Mouse (Mus musculus): Measurements from ENCODE around the gene Tcea3. TPM values are rescaled to one million over a fixed set of nuclear protein-coding genes. Genes with fewer than 3 reads are reported as not detected.

Gene Tcea3
- polyA plus RNA-seq (2014; fragmentation: Illumina TruSeq; extraction: RNeasy Lipid Tissue Mini Kit (QIAGEN cat#74804); ENCODE audit: low read depth, low replicate concordance), result 32.7 TPM

DNA sequence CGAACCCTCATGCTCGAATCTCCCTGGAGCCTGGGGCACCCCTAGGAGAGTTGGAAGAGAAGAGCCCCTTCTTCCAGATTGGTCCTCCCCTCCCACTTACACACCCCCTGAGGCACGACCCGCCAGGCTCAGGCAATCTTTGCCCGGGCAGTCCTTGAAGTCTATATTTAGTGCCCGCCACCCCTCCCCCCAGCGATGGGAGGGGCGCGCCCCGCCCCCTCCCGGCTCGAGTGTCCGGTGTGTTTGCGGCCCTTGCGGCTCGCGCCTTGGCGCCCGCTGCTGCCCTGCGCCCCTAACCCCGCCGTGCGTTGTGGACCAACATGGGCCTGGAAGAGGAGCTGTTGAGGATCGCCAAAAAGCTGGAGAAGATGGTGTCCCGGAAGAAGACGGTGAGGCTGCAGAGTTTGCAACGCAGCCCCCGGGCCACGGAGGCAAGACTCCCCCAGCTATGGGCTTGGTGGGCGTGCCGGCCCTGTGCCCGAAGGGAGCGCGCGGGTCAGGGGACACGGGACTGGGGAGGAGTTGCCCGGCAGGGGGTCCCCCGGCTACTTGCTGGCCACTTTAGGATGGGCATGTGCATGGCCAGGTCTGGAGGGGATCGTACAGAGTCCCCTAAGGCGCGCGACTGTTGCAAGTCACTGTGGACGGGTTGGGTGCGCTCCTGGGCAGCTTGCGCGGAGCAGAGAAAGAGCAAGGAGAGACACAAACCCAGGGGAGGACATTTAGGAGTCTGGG is at the start of gene Tcea3:
Gene Tcea3 (plus strand): TSS at position 1 of the 735 bp plus-strand sequence.

DNA sequence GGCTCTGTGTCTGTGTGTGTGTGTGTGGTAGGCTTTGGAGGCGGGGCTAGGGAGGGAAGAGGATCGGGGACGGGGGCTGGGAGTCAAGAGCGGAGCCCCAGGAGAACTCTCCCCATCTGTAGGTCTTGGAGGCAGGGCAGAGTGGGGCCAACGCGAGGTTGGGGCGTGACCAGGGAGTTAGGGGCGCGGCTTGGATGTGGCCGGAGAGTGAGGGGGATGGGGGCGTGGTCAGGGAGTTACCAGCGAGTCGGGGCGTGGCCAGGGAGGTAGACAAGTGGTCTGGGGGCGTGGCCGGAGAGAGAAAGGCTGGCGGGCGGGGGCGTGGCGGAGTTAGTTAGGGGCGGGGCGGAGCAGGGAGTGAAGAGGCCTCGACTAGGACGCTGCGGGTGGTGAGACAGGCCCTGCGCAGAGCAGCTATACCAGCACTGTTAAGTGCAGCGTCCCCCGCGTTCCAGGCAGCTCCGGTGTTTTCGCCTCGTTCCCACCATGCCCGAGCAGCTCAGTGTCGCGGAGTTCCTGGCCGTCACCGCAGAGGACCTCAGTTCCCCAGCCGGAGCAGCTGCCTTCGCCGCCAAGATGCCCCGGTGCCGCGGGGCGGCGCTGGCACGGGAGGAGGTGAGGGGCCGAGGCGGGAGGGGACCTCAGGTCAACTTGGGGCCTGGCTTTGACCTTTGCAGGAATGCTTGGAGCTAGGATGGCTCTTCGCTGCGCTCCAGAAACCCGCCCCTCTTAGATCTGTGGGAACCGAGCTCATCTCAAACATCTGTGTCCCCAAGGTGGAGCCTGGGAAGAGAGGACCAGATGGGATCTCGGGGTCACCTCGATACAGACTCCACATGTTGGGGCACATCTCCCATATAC is 41.3 kb upstream of the Tcea3 start, which contains the start of gene Asap3:
Gene Asap3 (plus strand): TSS at position 333 of the 861 bp plus-strand sequence.

DNA sequence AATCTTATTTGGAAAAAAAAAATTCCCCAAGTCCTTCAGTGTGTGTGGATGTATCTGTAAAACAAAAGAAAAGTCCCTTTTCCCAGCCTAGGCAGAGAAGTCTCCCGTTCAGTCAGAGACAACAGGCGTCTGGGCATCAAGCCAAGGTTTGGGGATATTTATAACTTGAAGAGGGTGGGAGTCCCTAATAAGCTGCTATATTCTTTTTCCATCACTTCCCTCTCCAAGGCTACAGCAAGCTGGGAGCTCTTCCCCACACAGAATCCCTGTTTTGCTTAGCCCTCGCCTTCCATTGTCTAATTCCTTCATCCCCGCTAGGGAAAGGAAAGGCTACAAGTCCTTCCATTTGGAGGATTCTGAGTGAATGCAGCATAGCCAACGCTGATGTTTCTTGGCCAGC is 36.9 kb downstream of the Tcea3 start, which contains the start of gene Zfp46:
Gene Zfp46 (plus strand): TSS at position 229 of the 400 bp plus-strand sequence.

DNA sequence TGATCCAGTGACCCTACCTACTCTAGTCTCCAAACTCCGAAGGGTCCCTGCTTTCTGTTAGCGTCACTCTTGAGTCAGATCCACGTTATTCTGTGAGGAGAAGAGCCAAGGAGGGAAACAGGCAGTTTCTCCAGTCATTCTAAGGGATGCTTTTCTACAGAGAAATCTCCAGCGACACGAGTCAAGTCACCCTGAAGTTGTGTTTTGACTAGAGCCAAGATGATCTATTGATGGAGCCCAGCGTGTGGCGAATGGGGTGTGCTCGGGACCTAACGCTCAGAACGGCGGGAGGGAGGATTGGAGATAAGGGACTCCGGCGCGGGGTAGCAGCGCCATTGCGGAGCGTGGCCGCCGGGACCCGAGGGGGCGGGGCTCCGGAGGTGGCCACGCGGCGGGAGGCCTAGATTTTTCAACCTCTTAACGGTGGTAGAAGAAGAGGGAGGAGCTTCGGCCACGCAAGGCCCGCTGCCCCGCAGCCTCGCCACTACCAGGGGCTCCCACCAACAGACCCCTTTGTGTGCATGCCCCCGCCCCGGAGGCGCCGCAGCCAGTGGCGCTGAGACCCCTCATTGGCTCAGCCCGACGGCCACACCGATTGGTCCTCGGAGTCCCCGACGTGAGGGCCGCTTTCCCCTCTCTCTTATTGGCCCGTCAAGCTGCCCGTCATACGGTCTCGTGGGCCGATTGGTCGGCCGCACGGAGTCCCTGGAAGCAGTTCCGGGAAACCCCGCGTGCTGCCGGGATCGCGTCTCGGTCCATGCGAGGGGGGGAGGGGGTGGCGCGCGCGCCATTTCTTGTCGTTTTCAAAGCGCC is 62.9 kb downstream of the Tcea3 start, which contains the start of gene Hnrnpr:
Gene Hnrnpr (plus strand): TSS at position 714 of the 813 bp plus-strand sequence.

Other genes with a start within 250 kb of the Tcea3 start
- gene Eloa, start 226.0 kb upstream of the Tcea3 start, polyA plus RNA-seq (2014; fragmentation: Illumina TruSeq; extraction: RNeasy Lipid Tissue Mini Kit (QIAGEN cat#74804); ENCODE audit: low read depth, low replicate concordance), result 14.2 TPM
- gene Rpl11, start 194.3 kb upstream of the Tcea3 start, polyA plus RNA-seq (2014; fragmentation: Illumina TruSeq; extraction: RNeasy Lipid Tissue Mini Kit (QIAGEN cat#74804); ENCODE audit: low read depth, low replicate concordance), result 195 TPM
- gene Id3, start 104.2 kb upstream of the Tcea3 start, polyA plus RNA-seq (2014; fragmentation: Illumina TruSeq; extraction: RNeasy Lipid Tissue Mini Kit (QIAGEN cat#74804); ENCODE audit: low read depth, low replicate concordance), result 15.2 TPM
- 0.11 TPM for gene E2f2, start 75.3 kb upstream of the Tcea3 start, polyA plus RNA-seq (2014; fragmentation: Illumina TruSeq; extraction: RNeasy Lipid Tissue Mini Kit (QIAGEN cat#74804); ENCODE audit: low read depth, low replicate concordance)
- gene Asap3, start 41.4 kb upstream of the Tcea3 start, polyA plus RNA-seq (2014; fragmentation: Illumina TruSeq; extraction: RNeasy Lipid Tissue Mini Kit (QIAGEN cat#74804); ENCODE audit: low read depth, low replicate concordance), result 1.1 TPM
- 2.1 TPM for gene Zfp46, start 37.0 kb downstream of the Tcea3 start, polyA plus RNA-seq (2014; fragmentation: Illumina TruSeq; extraction: RNeasy Lipid Tissue Mini Kit (QIAGEN cat#74804); ENCODE audit: low read depth, low replicate concordance)
- gene Hnrnpr, start 63.2 kb downstream of the Tcea3 start, polyA plus RNA-seq (2014; fragmentation: Illumina TruSeq; extraction: RNeasy Lipid Tissue Mini Kit (QIAGEN cat#74804); ENCODE audit: low read depth, low replicate concordance), result 44.7 TPM
- gene Htr1d, start 175.8 kb downstream of the Tcea3 start, polyA plus RNA-seq (2014; fragmentation: Illumina TruSeq; extraction: RNeasy Lipid Tissue Mini Kit (QIAGEN cat#74804); ENCODE audit: low read depth, low replicate concordance), result not detected
- not detected for gene 6030445D17Rik, start 214.5 kb downstream of the Tcea3 start, polyA plus RNA-seq (2014; fragmentation: Illumina TruSeq; extraction: RNeasy Lipid Tissue Mini Kit (QIAGEN cat#74804); ENCODE audit: low read depth, low replicate concordance)
- gene Luzp1, start 222.0 kb downstream of the Tcea3 start, polyA plus RNA-seq (2014; fragmentation: Illumina TruSeq; extraction: RNeasy Lipid Tissue Mini Kit (QIAGEN cat#74804); ENCODE audit: low read depth, low replicate concordance), result 7.8 TPM